Mouse (Mus musculus) embryonic stem cell, embryonic (primary cell): ENCODE measurements at regions not wholly inside any gene's neighbourhood (a gene's known extent, or its start where the extent isn't known, plus 50 kb on each side); places are given as distances from the start of the nearest gene placed in this dataset.

Experiments used
- CTCF ChIA-PET, 4 experiments: fragments of 300-600 bp in 2 of 4; fragments of 350-600 bp in 2 of 4; sonication (Branson Sonifier 250); formaldehyde crosslinking; loops; one replicate each; lab custom pipeline; 2022; ENCODE audit warnings: inconsistent platforms in 2 of 4; lab: Charles Lee
- POLR2A ChIA-PET, 4 experiments: fragments of 300-600 bp in 2 of 4; fragments of 350-600 bp in 2 of 4; sonication (Branson Sonifier 250); formaldehyde crosslinking; loops; one replicate each; lab custom pipeline; 2022; ENCODE audit warnings: antibody characterized with exemption in 4 of 4, inconsistent platforms in 1 of 4; lab: Charles Lee

GRCm38 (mm10) chr17:94165305-94165860 lies 584.4 kb downstream of the Mettl4 start:
- POLR2A ChIA-PET = no interaction called here
- CTCF ChIA-PET = no interaction called here

DNA sequence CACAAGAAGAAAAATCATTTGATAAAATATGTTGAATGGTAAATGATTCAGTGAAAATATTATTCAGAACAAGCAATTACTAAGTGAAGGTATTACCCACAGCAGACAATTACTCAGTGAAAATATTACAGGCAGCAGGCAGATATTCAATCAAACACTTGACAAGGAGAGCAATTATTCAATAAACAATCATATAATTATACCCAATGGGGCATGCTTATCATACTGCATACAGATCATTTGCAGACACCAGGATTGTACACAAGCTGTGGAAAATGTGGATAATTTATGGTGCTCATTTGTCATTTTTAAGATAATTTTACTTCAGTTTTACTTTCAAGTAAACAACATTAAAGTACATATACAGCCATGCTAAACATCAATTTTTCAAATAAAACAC lies 605.5 kb downstream of the Mettl4 start:
- CTCF ChIA-PET = no interaction called here
- POLR2A ChIA-PET = no interaction called here

GRCm38 (mm10) chr17:94133201-94133600 lies 616.6 kb downstream of the Mettl4 start:
- CTCF ChIA-PET = no interaction called here

GRCm38 (mm10) chr17:94093984-94094660 lies 655.7 kb downstream of the Mettl4 start:
- CTCF ChIA-PET = no interaction called here
- POLR2A ChIA-PET = no interaction called here

More at GRCm38 (mm10) chr17:94133201-94133600, 616.6 kb downstream of the Mettl4 start:
- POLR2A ChIA-PET = no interaction called here

DNA sequence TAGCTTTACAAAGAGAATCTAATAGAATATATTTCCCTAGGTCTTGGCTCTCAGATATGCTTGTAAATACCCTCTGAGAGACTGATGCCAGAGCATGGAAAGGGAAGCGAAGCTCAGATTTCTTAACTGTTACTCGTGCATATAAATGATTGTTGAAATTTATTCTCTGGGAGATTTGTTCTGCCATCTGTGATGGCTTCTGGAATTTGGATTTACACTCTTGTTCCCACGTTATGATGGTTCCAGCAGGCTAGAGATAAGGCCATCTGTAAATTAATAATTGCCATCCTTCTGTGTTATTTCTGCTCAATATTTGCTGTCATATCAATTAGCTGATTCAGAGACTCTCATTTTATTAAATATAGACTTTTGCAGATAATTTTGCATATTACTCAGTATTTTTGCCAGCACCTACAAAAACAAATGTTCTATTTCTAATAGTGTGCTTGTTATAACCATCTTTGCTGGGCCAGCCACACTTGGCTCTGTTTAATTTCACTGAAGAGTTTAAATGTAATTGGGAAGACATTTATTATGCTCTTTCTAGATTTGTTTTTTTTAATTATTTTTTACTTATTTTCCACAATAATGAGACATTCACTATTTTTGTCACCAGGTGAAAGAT lies 695.3 kb downstream of the Mettl4 start:
- CTCF ChIA-PET = no interaction called here
- POLR2A ChIA-PET = no interaction called here

DNA sequence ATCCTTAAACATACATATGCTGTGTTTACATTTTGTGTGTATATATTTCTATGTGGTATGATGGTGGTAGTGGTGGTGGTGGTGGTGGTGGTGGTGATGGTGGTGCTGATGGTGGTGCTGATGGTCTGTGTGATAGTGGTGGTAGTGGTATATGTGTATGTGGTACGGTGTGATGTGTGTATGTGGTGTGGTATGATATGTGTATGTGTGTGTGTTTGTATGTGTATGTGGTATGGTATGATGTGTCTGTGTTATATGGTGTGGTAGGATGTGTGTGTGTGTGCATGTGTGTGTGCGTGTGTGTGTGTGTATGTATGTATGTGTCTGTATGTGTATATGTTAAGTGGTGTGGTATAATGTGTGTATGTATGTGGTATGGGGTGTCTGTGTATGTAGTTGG lies 701.3 kb downstream of the Mettl4 start:
- POLR2A ChIA-PET = no interaction called here

GRCm38 (mm10) chr17:94038221-94038620 lies 711.6 kb downstream of the Mettl4 start:
- ChIA-PET POLR2A (no interaction called here), CTCF (no interaction called here)

More for the DNA sequence above, 701.3 kb downstream of the Mettl4 start:
- CTCF ChIA-PET = no interaction called here

- ChIA-PET CTCF (no interaction called here), POLR2A (no interaction called here)
These were observed 737.4 kb downstream of the Mettl4 start for GRCm38 (mm10) chr17:94012386-94012785.

DNA sequence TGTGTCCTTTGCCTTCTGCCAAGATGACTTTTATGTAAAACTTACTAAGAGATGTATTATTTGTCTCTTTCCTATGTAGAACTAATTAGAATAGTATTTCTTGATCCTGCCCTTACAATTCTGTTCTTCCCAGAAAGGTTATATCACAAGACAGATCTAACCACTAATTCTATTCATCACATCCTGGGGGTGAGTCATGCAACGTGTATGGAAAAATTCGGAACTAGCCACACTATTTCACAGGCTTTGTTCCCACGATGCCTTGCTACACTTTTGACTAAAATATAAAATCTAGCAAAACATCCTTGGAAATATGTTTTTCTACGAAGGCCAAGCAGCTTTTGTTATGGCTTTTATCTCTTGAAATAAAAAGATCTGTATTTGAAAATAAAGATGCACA lies 747.7 kb downstream of the Mettl4 start:
- POLR2A ChIA-PET = no interaction called here
- CTCF ChIA-PET = no interaction called here

- POLR2A ChIA-PET = no interaction called here
These were observed 748.3 kb downstream of the Mettl4 start for GRCm38 (mm10) chr17:94001515-94001914.

DNA sequence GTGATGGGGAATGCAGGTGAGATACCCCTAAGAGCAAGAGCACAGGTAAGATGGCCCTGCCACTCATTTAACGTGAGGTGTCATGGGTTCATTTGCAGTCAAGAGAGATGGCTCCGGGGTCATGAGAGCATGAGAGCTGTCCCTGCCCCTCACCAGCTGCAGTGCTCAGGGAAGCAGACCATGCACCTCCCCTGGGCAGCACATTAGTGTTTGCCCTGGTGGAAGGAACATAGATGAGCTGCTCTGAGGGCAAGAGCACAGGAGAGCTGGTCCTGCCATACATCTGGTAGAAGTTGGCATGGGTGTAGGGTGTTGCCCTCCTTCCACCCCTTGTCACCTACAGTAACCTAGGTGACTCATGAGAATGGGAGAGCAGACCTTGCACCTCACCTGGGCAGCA lies 762.9 kb downstream of the Mettl4 start:
- ChIA-PET POLR2A (no interaction called here), CTCF (interaction anchor here in 3 of 4 experiments (0.6 to 1.0 kb wide), 5 partner anchors 14 to 581 kb away, joined by 3 to 8 read pairs (median 4); no protein-coding TSS in a partner anchor)

More at GRCm38 (mm10) chr17:94001515-94001914, 748.3 kb downstream of the Mettl4 start:
- CTCF ChIA-PET = interaction anchor here in 1 of 4 experiments (0.6 kb wide), 1 partner anchor 14 kb away, joined by 3 read pairs; no protein-coding TSS in a partner anchor
